Mouse (Mus musculus): ENCODE data around the gene Pkmyt1. TPM values are rescaled to one million over a fixed set of nuclear protein-coding genes. Genes with fewer than 3 reads are reported as not detected.
"Not testable (repeated sequence)": the region's sequence is repeated elsewhere in the genome, so short reads cannot be mapped to it uniquely, and the experiment has no call there.

Gene Pkmyt1
- total RNA-seq, 2 experiments from 2014 or later, result 4.0 to 5.6 TPM

DNA sequence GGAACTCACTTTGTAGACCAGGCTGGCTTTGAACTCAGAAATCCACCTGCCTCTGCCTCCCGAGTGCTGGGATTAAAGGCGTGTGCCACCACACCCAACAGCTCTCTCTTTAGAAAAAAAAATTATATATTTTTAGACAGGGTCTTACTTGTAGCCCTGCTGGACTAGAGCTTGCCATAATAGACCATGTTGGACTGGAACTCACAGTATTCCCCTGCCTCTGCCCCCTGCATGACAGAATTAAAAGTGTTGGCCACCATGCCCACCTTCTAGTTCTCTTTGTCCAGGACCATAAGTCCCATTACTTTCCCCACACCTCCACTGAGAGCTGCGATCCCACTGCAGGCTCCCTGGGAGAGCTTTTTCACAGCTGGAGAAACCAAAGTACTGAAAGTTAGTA, 21.3 kb downstream of the Pkmyt1 start:
- no peak for DNase-seq

DNA sequence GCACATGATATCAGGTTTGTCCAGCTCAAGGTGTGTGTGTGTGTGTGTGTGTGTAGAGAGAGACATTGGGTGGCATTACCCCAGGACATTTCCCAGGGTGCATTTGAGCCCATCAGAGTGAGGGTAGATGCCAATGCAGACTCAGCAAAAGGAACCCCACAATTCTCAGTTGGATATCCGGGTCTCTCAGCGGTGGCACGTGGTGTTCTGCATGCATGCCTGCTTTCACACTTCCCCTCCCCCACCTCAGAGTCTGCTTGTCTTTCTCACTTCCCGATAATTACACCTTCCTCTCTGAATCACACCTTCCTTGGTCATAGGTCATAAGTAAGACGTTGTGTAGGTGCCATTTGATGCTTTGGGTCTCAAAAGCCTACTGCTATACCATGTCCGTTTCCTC, 21.9 kb downstream of the Pkmyt1 start:
- DNase-seq, result no peak

DNA sequence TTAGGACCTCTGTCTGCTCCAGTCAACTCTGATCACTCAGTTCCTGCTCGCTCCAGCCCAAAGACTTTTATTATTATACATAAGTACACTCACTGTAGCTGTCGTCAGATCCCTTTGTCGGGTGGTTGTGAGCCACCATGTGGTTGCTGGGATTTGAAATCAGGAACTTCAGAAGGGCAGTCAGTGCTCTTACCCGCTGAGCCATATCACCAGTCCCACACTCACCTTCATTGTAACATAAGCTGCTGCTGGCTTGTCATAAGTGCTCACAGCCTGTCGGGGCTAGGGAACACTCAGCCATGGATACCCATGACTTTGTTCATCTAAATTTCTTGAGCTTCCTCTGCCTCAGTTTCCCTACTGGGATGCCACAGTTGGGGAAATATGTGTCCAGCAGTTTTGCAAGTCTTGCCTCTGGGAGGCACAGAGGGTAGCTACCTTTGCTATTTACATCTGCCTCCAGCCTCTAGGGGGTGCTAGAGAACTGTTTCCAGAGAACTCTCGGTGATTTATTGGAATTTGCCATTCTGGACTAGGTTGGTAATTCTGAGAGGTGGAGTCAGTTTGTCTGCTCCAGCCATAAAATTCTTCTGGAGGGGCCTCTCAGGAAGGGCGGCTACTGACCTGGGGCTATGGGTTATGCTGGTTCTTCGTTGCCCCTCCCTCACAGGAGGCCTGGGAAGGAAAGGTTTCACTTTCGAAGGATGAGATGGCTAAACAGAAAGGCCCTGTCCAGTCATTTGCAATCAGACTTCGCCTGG, 22.7 kb downstream of the Pkmyt1 start:
- DNase-seq, result peak; percentile 65 to 86

DNA sequence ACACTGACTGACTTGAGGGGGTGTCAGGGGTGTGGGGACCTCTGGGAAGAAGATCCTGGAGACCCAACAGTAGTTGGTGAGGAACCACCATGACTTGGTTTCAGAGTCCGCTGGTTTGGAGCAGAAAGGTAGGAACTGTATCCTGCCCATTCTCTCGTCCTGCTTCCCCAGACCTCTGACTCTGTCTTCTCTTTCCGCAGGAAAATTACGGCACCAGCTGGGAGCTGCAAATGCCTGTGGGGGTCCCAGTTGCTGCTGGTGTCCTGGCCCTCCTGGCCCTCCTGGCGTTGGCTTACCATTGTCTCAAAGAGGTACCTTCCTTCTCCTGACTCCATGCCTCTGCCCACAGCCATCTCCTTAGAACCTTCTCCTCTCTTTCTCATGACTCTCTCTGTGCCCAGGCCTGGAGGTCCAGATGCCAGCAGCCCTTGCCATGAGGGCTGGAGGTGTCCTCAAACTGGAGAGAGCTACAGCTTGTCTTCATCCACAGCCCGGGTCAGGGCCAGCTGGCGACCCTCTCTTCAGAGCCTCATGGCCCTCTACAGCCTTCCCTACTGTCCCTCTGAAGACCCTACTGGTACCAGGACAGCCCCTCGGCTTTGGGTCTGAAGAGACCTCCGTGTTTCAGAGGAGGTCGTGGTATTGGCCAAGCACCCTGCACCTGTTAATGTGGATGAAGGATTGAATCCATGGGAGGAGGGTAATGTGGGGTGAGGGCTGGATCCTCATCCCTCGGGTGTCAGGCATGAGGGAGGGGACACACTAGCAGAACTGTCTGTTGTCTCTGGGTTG, 23.5 kb downstream of the Pkmyt1 start:
- DNase-seq, result no peak

DNA sequence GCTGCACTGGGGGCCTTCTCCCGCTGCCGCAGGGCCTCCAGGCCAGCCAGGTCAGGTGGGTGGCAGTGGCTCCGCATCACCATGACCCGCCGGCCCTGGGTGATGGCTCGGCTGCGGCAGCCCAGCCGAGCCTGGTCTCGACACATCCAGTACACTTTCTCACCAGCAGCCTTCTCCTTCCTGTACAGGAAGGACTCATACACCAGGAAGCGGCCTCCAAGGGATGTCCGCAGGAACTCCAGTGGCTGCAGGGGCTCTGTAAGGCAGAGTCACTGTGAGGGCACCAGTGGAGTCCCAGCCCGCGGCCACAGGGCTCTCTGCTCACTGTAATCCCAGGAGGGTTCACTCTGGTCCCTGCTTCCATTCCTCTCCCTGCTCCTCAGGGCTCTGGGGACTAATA, 29.6 kb downstream of the Pkmyt1 start:
- DNase-seq, result peak in 1 of 2 experiments; percentile 32

DNA sequence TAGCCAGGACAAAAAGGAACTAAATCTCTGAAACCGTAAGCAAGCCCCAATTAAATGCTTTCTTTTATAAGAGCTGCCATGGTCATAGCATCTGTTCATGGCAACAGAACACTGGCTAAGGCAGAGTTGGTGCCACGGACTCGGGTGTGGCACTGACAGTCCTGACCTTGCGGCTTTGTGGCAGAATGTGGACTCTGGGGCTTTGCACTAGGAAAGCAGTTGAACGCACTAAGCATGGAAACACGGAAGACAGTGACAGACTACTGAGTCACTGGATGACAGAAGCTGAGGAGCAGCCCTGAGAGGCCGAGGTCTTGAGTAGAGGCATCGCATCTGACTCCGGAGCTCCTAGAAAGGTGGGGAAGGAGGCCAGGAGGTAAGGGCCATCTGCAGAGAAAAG, 31.4 kb downstream of the Pkmyt1 start:
- no peak for DNase-seq

DNA sequence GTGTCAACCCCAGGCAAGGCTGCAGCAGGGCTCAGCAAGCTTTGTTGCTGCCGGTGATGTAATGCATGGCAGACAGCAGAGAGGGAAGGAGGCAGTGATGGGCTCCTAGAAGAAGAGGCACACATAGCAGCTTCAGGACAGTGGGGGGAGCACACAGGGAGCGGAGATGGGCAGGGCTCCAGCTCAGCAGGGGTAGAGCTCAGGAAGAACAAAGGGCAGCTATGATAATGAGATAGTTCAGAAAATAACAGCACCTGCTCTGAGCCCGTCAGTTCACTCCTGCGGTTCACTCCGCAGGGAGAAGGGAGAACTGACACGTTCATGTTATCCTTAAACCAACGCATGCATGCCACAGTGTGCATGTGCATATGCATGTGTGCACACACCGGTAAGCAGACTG, 32.7 kb downstream of the Pkmyt1 start:
- DNase-seq, result no peak

DNA sequence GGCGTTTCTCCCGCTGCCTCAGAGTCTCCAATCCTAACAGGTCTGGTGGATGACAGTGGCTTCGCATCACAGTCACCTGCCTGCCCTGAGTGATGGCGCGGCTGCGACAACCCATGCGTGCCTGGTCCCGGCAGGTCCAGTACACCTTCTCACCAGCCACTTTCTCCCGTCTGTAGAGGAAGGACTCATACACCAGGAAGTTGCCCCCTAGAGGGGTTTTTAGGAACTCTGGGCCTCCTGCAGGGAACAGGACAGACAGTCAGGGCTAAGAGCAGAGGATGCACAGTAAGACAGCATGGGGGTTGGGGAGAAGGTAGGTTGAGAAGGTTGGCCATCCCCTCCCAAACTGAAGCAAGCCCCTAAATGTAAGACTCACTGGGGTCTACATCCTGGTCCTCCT, 34.1 kb downstream of the Pkmyt1 start:
- DNase-seq, result no peak

DNA sequence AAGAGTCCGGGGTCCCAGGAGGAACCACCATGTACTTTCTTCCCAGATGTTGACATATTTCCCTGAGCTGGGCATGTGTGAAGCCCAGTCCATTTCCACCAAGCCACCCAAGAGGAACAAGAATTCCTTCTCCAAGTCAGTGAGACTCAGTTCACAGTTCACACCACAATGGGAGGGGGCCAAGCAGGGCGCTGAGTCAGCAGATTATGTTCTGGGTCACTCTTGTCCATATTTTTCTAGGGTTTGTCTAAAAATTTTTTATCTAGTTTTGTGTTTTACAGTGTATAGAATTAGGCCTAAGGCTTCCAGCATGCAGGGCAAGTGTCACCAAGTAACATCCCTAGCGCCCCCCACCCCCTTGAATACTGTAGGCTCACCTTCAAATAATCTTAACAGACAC, 35.0 kb downstream of the Pkmyt1 start:
- no peak for DNase-seq

DNA sequence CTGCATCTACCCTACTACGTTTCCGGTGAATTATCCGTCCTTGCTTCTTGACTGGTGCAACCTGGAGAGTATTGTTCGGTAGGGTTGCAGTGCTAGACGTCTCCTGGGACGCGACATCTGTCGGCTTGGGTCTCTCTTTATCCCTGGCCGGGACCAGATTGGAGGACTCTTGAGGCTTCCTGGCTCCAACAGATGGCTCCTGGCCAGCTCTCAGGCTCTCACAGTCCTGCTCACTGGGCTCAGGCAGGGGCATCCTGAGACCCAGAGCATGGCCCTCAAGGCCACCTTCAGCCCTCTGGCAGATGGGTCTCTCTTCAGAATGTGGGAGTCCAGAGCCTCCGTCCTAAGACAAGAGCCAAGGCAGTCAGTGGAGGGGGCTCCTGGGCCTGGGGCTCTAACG, 36.8 kb downstream of the Pkmyt1 start:
- no peak for DNase-seq

DNA sequence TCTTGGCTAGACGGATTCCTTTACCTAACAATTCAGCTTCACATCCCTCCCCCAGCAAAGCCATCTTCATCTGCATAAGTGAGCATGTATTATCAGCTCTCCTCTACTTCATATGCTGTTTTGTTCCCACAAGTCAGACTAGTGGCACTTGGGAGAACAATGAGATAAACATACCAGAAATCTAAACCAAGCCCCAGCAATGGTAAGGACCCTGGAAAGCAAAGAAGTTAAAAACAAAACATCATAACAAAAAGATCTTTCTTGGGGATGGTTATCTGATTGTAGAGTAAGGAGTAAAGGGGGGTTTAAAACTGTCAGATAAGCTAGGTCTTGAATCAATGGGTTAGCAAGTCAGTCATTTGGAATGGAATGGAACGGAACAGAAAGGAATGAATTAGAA, 44.4 kb downstream of the Pkmyt1 start:
- DNase-seq, result no peak

DNA sequence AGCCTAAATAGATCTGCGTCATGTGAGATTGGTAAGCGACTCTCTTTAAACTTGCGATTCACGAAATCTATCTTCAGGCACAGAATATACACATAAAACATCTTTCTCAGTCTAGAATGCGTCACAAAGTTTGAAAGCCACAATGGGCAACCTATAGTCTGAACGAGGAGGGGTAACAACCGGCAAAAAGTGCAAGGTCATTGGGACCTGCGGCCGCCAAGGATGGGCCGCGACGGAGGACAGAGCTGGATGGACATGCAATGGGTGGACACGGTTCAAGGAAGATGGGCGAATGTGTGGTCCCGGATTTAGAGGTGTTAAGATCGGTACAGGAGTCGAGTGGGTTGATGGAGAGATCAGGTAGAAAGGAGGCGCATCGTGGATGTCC, 44.8 kb downstream of the Pkmyt1 start:
- DNase-seq, result peak; percentile 42 to 47

DNA sequence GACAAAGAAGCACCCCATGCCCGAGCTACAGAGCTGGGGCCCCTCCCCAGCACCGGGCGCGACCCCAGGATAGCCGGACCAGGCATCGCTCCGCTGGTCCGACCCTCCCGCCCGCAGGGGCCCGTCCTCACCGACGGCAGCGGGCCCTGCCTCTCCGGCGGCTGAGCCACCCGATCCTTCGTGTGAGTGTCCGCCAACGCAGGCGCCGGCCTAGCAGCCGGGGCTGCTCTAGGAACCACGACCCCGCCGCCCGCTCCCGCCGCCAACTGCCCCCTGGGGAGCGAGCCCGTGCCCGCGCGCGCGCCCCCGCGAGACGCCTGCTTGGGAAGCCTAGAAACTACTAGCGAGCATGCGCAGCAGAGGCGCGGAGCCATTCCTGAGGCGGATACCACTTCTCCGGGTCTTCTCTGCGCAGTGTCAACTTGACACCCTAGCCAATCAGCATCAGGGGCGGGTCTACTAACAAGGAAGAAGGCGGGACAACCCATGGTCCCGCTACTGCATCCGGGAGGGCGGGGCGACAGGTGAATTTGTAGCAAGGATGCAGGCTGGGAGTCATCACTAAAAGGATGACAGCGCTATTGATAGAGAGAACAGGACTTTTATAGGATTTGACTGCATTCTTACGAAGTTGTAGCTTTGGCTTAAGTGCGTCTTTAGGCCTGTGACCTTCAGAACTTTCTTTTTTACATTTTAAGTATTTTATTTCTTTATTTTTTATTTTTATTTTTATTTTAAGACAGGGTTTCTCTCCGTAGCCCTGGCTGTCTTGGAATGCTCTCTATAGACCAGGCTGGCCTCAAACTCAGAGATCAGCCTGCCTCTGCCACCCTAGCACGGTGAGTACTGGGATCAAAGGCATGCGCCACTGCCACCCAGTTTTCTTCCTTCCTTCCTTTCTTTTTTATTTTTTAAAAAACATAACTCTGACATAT, 45.4 kb downstream of the Pkmyt1 start, which contains the start of gene Flywch1:
TSS of gene Flywch1 (minus strand) at position 319 of the 935 bp plus-strand sequence.
- DNase-seq, result peak; percentile 97 to 98

DNA sequence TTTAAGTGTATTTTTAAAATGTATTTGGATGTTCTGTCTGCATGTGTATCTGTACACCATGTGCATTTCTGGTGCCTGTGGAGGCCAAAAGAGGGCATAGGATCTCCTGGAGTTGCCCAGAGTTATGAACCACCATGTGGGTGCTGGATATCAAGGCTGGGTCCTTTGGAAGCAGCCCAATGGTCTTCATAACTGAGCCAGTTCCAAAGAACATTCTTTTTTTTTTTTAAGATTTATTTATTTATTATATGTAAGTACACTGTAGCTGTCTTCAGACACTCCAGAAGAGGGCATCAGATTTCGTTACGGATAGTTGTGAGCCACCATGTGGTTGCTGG, 46.1 kb downstream of the Pkmyt1 start:
- DNase-seq, result not testable (repeated sequence)

DNA sequence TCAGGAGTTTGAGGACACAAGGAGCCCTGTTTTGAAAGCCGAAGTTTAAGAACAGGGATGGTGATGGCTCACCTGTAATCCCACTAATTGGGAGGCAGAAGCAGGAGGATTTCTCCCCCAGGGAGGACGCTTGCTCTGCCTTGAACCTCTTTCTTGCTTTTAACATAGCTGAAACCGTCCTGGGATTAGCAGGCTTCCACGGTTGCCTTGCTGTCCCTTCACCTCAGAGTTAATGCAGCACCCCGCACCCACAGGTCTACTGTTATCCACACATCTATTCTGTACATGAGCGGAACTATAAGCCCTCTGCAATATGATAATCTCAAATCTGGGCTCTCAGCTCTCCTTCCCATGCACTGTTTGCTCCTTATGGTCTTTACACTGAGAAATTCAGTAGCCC, 47.5 kb downstream of the Pkmyt1 start:
- DNase-seq, result no peak

DNA sequence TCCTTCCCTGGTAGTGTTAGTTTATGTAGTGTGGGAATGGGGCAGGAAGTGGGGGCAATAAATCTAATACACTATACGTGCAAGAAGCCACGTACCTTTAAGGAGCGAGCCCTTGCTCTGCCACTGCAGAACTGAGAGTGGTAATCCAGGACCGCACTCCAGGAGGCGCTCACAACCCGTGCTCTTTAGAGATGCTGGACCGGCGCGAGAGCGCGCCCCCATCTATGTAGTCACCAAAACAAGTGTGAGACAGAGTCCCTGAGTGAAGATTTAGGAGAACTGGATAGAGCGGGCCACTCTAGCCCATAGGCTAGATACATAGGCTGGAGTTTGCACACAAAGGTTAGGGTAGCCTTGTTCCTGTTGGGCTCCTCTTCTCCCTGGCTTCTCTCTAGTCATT, 48.0 kb downstream of the Pkmyt1 start:
- peak; percentile 90 to 91 for DNase-seq

DNA sequence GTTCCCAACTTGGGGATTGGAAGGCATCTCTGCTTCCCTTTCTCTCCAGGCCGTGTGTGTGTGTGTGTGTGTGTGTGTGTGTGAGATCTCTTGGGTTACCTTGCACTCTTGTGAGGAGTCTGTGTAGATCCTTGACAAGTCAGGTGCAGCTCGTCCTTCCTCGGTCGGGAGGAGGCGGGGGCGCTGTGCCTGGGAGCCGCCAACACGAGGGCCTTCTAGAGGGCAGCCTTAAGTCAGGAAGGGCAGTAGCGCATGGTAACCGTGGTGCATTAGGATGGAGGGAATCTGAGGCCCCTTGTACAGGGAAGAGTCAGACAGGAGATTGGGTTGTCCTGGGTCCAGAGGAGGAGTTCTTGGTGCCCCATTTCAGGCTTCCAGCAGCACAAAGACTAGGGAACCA, 50.1 kb downstream of the Pkmyt1 start:
- DNase-seq, result no peak

DNA sequence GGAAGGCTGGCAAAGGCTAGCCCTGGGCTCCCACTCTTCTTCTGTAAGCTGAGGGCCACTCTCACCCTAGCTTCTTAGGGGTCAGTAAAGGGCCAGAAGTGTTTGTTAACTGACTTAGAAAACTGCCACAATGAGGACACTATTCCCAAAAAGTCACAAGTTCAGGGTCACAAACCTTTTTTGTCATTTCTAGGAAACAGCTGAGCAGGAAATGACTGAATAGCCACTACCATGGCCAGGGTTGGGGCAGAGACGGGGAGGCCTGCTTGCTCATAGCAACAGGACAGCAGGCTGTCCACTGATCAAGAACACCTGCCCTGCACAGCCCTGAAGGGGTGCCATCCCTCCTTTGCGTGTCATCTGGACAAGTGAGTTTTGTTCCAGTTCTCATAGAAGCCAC, 51.0 kb downstream of the Pkmyt1 start:
- DNase-seq, result no peak

DNA sequence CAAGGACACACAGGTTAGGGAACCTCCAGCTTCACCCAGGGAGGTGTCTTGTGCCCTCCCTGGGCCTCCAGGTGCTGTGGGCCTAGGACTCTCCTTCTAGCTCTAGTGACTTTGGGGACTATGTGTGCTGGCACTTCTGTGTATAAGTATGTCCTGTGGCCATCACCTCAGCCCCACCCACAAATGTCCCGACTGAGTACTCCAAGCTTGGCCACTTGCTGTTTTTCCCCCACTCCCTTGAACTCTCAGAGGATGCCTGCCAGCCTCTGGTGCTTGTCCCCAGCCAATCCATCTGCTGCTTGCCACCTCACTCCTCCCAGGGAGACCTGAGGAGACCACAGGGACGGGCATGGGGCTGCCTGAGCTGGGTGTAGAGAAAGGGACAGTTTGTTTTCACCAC, 52.3 kb downstream of the Pkmyt1 start:
- no peak for DNase-seq

DNA sequence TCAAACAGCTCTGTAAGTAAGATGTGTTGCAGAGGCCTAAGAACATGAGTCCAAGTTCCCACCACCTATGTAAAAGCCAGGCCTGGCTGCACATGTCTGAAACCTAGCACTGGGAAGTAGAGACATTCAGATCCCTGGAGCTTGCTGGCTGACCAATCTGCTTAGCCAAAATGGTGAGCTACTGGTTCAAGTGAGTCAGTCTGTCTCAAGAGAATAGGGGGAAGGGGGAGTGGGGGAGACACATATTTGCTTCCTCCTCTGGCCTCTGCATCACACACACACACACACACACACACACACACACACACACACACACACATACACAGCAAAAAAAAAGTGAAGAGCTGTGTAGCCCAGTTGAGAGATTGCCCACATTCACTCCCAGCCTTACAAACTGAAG, 57.2 kb downstream of the Pkmyt1 start:
- no peak for DNase-seq

DNA sequence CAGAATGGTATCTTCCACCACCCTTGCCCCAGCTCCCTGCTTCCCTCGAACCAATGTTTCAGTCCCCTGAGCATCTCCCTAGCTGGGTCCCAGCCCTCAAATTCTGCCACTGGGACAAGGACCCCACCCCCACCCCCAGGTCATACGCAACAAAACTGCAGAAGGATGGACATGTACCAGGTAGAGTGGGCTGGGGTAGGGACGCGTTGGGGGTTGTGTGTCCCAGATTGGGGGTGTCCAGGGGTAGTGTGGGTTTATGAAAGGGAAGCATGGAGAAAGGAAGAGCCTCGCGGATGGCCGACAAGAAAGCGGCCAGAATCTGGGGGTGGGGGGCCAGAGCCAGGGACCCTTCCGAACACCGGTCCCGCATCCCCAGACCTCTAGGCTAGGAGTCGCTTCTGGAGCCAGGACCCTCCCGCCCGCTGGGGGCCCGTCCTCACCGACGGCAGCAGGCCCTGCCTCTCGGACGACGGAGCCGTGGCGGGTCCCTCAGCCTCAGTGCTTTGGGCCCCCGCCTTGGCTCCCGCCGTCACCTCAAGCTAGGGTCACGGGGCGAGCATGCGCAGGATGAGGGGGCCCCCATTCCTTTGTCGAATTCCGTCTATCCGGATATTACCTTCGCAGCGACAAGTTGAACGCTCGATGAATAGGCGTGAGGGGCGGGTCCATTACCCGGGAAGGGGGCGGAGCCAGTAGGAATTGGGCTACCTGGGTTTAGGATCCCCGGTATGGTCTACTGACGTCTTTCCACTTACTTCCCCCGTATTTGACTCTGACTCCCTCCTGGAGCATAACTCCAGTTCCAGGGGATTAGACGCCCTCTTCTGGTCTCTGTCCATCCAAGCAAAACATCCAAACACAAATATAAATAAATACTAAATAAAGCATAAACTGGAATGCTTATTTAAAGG, 59.7 kb downstream of the Pkmyt1 start, which contains the start of gene Flywch2:
TSS of gene Flywch2 (minus strand) at position 521 of the 911 bp plus-strand sequence.
- DNase-seq, result peak; percentile 77 to 88
